Mouse (Mus musculus) cerebellum, adult 2 months (tissue): Measurements from ENCODE around the gene Prkag3.

Experiments
- CTCF ChIP-seq: fragments of 200-500 bp; IDR thresholded peaks from 2 replicates; pipeline ENCODE4 v1.5.1; 2011; ENCODE audit warnings: low read depth, mild to moderate bottlenecking, control low read depth, low read length, moderate library complexity, borderline replicate concordance; ENCODE audit not compliant: insufficient read depth
- POLR2A ChIP-seq: fragments of 200-500 bp; IDR thresholded peaks from 2 replicates; pipeline ENCODE4 v1.6.1; 2011; ENCODE audit warnings: low read length, control low read depth, borderline replicate concordance; ENCODE audit not compliant: insufficient read depth

DNA sequence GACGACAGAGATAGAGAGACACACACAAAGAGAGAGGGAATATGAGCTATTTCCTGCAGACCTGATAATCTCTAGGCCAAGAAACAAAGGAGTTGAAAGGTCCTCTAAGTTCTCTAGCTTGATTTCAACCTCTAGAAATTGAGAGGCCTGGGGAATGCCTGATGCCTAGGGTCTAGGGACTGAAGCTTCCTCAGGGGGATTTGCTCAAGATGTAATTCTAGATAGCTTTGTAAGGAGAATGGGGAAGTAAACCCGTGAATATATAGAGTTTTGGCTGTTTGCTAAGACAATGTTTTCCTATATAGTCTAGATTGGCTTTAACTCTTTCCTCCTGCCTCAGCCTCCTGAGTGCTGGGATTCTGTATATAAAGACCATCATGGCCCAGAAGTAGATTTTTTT is 34.1 kb downstream of the Prkag3 start:
- no peak for TF ChIP-seq CTCF
- no peak for TF ChIP-seq POLR2A
